Mouse (Mus musculus): ENCODE results near the gene Kif14. TPM values are rescaled to one million over a fixed set of nuclear protein-coding genes. Genes with fewer than 3 reads are reported as not detected.

Kif14 gene
- polyA plus RNA-seq, 1 experiment from 2014 or later = 4.7 TPM

DNA sequence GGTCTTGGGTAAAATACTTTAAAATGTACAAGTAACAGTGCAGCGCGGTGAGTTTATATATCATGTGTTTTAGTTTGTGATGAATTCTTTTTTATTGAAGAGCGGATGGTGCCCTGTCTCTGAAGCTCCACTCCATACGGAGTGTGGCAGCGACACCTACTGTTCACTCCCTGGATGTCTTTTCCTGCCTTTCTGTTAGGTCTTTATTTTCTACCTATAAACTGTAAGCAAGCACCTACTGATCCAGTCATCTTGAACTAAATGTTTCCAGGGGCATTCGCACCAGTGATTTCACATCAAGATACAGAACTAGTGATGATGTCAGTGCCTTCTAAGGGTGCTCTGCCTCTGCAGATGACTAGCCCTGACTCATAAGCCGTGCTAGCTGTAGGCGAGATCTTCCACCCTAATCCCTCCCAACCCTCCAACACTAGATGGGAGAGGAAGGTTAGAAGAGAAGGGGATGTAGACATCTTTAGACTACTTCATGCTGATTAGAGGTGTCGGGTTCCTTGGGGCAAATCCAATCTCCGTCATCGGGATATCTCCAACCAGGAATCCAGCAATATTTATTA lies 55.3 kb downstream of the Kif14 start:
- Histone ChIP-seq H3K27ac (ENCODE audit: low read length) (no peak overlapping the region), H3K9ac (replicated peaks; ENCODE audit: low read length) (no peak overlapping the region), H3K4me2 (replicated peaks; ENCODE audit: low read depth, low read length) (no peak overlapping the region), H3K4me1 (ENCODE audit: insufficient read depth, low read length) (peaks cover 8% of the 10 kb centered on the region), H3K36me3 (ENCODE audit: insufficient read depth, low read length) (peaks cover 20% of the 10 kb centered on the region; the same call in 1 of the 2 replicates), H3K4me3 (ENCODE audit: low read length) (no peak overlapping the region), H3K27me3 (ENCODE audit: insufficient read depth, low read length) (no peaks in the 10 kb centered on the region), H3K9me3 (ENCODE audit: low read length) (no peaks in the 10 kb centered on the region)
- ATAC-seq (ENCODE audit: low FRiP score, low TSS enrichment) = no peak
- 74% methylated on average over 11 of the region's 11 CpGs for WGBS

GRCm38 (mm10) chr1:136524917-136525316 lies 58.8 kb downstream of the Kif14 start:
- 38% methylated on average over 2 of the region's 2 CpGs for WGBS
- no peaks in the 10 kb centered on the region for H3K4me1 ChIP-seq (ENCODE audit: insufficient read depth, low read length)
- peaks cover 34% of the 10 kb centered on the region for H3K36me3 ChIP-seq (ENCODE audit: insufficient read depth, low read length)
- no peak overlapping the region for H3K27ac ChIP-seq (ENCODE audit: low read length)
- ATAC-seq (ENCODE audit: low FRiP score, low TSS enrichment) = no peak
- H3K4me3 ChIP-seq (ENCODE audit: low read length) = no peak overlapping the region
- no peaks in the 10 kb centered on the region for H3K27me3 ChIP-seq (ENCODE audit: insufficient read depth, low read length)
- H3K9me3 ChIP-seq (ENCODE audit: low read length) = no peaks in the 10 kb centered on the region
- no peak overlapping the region for H3K9ac ChIP-seq (replicated peaks; ENCODE audit: low read length)
- H3K4me2 ChIP-seq (replicated peaks; ENCODE audit: low read depth, low read length) = no peak overlapping the region

DNA sequence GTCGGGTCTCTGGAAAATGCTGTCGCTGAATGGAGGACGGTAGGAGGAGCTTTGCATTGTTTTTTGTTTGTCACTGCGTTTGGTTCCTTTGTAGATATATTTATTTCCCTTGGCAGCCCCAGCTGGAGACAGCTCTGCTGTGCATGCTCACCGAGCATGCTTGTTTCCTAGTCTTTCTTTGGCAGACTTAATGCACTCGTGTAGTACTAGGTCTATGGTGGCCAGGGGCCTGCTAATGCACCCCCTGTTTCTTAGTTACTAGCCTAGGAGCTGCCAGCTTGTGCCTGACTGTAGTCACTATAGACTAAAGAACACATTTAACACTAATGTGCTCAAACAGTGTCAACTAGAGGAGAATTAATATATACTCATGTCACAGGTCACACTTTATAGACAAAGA lies 59.7 kb downstream of the Kif14 start:
- H3K27ac ChIP-seq (ENCODE audit: low read length) = no peak overlapping the region
- WGBS = 79% methylated on average over 6 of the region's 6 CpGs
- no peaks in the 10 kb centered on the region for H3K27me3 ChIP-seq (ENCODE audit: insufficient read depth, low read length)
- no peaks in the 10 kb centered on the region for H3K4me1 ChIP-seq (ENCODE audit: insufficient read depth, low read length)
- H3K4me3 ChIP-seq (ENCODE audit: low read length) = no peak overlapping the region
- H3K36me3 ChIP-seq (ENCODE audit: insufficient read depth, low read length) = peaks cover 33% of the 10 kb centered on the region
- no peak overlapping the region for H3K4me2 ChIP-seq (replicated peaks; ENCODE audit: low read depth, low read length)
- H3K9ac ChIP-seq (replicated peaks; ENCODE audit: low read length) = no peak overlapping the region
- ATAC-seq (ENCODE audit: low FRiP score, low TSS enrichment) = no peak; the same call in 1 of the 2 replicates
- H3K9me3 ChIP-seq (ENCODE audit: low read length) = no peaks in the 10 kb centered on the region

- ATAC-seq (ENCODE audit: low FRiP score, low TSS enrichment) = no peak
- no peak overlapping the region for H3K4me3 ChIP-seq (ENCODE audit: low read length)
- H3K36me3 ChIP-seq (ENCODE audit: insufficient read depth, low read length) = peaks cover 33% of the 10 kb centered on the region
- H3K27me3 ChIP-seq (ENCODE audit: insufficient read depth, low read length) = no peaks in the 10 kb centered on the region
- H3K4me1 ChIP-seq (ENCODE audit: insufficient read depth, low read length) = no peaks in the 10 kb centered on the region
- no peaks in the 10 kb centered on the region for H3K9me3 ChIP-seq (ENCODE audit: low read length)
- no peak overlapping the region for H3K27ac ChIP-seq (ENCODE audit: low read length)
- no peak overlapping the region for H3K4me2 ChIP-seq (replicated peaks; ENCODE audit: low read depth, low read length)
- H3K9ac ChIP-seq (replicated peaks; ENCODE audit: low read length) = no peak overlapping the region
- WGBS = 86% methylated on average over 16 of the region's 16 CpGs
These were observed 61.0 kb downstream of the Kif14 start for GRCm38 (mm10) chr1:136527163-136527562.

- H3K27me3 ChIP-seq (ENCODE audit: insufficient read depth, low read length) = no peaks in the 10 kb centered on the region
- no peak overlapping the region for H3K27ac ChIP-seq (ENCODE audit: low read length)
- no peaks in the 10 kb centered on the region for H3K4me1 ChIP-seq (ENCODE audit: insufficient read depth, low read length)
- H3K4me3 ChIP-seq (ENCODE audit: low read length) = no peak overlapping the region
- H3K36me3 ChIP-seq (ENCODE audit: insufficient read depth, low read length) = peaks cover 12% of the 10 kb centered on the region
- ATAC-seq (ENCODE audit: low FRiP score, low TSS enrichment) = no peak
- H3K9ac ChIP-seq (replicated peaks; ENCODE audit: low read length) = no peak overlapping the region
- WGBS = 83% methylated on average over 3 of the region's 3 CpGs
- H3K4me2 ChIP-seq (replicated peaks; ENCODE audit: low read depth, low read length) = no peak overlapping the region
- H3K9me3 ChIP-seq (ENCODE audit: low read length) = no peaks in the 10 kb centered on the region
These were observed 66.4 kb downstream of the Kif14 start for GRCm38 (mm10) chr1:136532556-136532955.

GRCm38 (mm10) chr1:136536947-136537346 lies 70.8 kb downstream of the Kif14 start:
- no peak overlapping the region for H3K4me3 ChIP-seq (ENCODE audit: low read length)
- WGBS = 89% methylated on average over 6 of the region's 6 CpGs
- H3K9ac ChIP-seq (replicated peaks; ENCODE audit: low read length) = no peak overlapping the region
- no peaks in the 10 kb centered on the region for H3K27me3 ChIP-seq (ENCODE audit: insufficient read depth, low read length)
- H3K4me2 ChIP-seq (replicated peaks; ENCODE audit: low read depth, low read length) = no peak overlapping the region
- no peak overlapping the region for H3K27ac ChIP-seq (ENCODE audit: low read length)
- no peaks in the 10 kb centered on the region for H3K36me3 ChIP-seq (ENCODE audit: insufficient read depth, low read length)
- peaks cover 20% of the 10 kb centered on the region for H3K4me1 ChIP-seq (ENCODE audit: insufficient read depth, low read length)
- ATAC-seq (ENCODE audit: low FRiP score, low TSS enrichment) = no peak
- peaks cover 5% of the 10 kb centered on the region; the same call in 1 of the 2 replicates for H3K9me3 ChIP-seq (ENCODE audit: low read length)

DNA sequence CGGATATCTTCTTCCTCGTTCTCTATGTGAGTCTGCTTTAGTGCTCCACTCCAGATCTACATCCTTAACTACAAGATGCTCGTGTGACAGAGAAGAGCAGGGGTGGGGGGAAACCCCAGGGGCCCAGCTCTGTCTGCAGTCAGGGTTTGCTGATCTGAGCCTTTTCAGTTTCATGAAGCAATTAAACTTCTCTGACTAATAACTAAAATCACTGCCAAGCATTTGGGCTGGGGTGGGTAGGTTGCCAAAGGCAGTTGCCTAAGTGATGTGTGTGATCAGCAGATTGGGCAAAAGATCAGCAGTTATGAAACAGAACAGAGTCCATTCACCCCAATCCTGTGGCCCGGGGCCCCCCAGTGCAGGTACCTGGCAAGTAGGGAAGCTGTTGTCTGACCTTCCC lies 72.1 kb downstream of the Kif14 start:
- H3K4me3 ChIP-seq (ENCODE audit: low read length) = no peak overlapping the region
- H3K27ac ChIP-seq (ENCODE audit: low read length) = no peak overlapping the region
- H3K4me1 ChIP-seq (ENCODE audit: insufficient read depth, low read length) = peaks cover 23% of the 10 kb centered on the region
- WGBS = 91% methylated on average over 4 of the region's 4 CpGs
- H3K9ac ChIP-seq (replicated peaks; ENCODE audit: low read length) = no peak overlapping the region
- H3K9me3 ChIP-seq (ENCODE audit: low read length) = peaks cover 5% of the 10 kb centered on the region; the same call in 1 of the 2 replicates
- no peaks in the 10 kb centered on the region for H3K36me3 ChIP-seq (ENCODE audit: insufficient read depth, low read length)
- ATAC-seq (ENCODE audit: low FRiP score, low TSS enrichment) = no peak
- H3K4me2 ChIP-seq (replicated peaks; ENCODE audit: low read depth, low read length) = no peak overlapping the region
- no peaks in the 10 kb centered on the region for H3K27me3 ChIP-seq (ENCODE audit: insufficient read depth, low read length)

- Histone ChIP-seq H3K4me2 (replicated peaks; ENCODE audit: low read depth, low read length) (peak overlapping the region; percentile 28), H3K4me3 (ENCODE audit: low read length) (no peak overlapping the region), H3K9ac (replicated peaks; ENCODE audit: low read length) (no peak overlapping the region), H3K9me3 (ENCODE audit: low read length) (peaks cover 5% of the 10 kb centered on the region; the same call in 1 of the 2 replicates), H3K36me3 (ENCODE audit: insufficient read depth, low read length) (no peaks in the 10 kb centered on the region), H3K4me1 (ENCODE audit: insufficient read depth, low read length) (peaks cover 26% of the 10 kb centered on the region), H3K27ac (ENCODE audit: low read length) (no peak overlapping the region), H3K27me3 (ENCODE audit: insufficient read depth, low read length) (no peaks in the 10 kb centered on the region)
- ATAC-seq (ENCODE audit: low FRiP score, low TSS enrichment) = peak; percentile 47; the same call in 1 of the 2 replicates
- 14% methylated on average over 9 of the region's 9 CpGs for WGBS
These were observed 74.3 kb downstream of the Kif14 start for GRCm38 (mm10) chr1:136540407-136540895.

GRCm38 (mm10) chr1:136541618-136542376 lies 75.7 kb downstream of the Kif14 start:
- ATAC-seq (ENCODE audit: low FRiP score, low TSS enrichment) = no peak
- Histone ChIP-seq H3K9me3 (ENCODE audit: low read length) (peaks cover 5% of the 10 kb centered on the region; the same call in 1 of the 2 replicates), H3K9ac (replicated peaks; ENCODE audit: low read length) (no peak overlapping the region), H3K27me3 (ENCODE audit: insufficient read depth, low read length) (no peaks in the 10 kb centered on the region), H3K27ac (ENCODE audit: low read length) (no peak overlapping the region), H3K4me3 (ENCODE audit: low read length) (no peak overlapping the region), H3K4me1 (ENCODE audit: insufficient read depth, low read length) (peaks cover 26% of the 10 kb centered on the region), H3K36me3 (ENCODE audit: insufficient read depth, low read length) (no peaks in the 10 kb centered on the region), H3K4me2 (replicated peaks; ENCODE audit: low read depth, low read length) (no peak overlapping the region)
- WGBS = 67% methylated on average over 12 of the region's 12 CpGs

DNA sequence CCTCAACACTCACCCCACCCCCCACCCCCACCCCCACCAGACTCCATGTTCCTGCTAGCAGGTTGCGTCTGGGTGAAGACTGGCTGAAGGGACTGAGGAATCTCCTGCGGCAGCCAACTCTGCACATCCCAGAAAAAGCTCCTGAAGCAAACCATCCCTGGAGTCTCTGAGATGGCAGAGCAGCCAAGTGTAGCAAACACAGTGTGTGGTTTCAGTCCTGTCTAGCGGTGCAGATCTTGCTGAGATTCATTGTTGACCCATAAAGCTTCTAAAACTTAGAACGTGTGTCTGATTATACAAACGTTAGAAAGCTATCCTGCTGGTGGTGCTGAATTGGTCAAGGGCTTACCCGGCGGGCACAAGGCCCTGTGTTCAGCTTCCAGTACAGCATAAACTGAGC lies 77.8 kb downstream of the Kif14 start:
- ATAC-seq (ENCODE audit: low FRiP score, low TSS enrichment) = peak; percentile 46; the same call in 1 of the 2 replicates
- no peak overlapping the region for H3K9ac ChIP-seq (replicated peaks; ENCODE audit: low read length)
- no peaks in the 10 kb centered on the region for H3K36me3 ChIP-seq (ENCODE audit: insufficient read depth, low read length)
- no peak overlapping the region for H3K4me3 ChIP-seq (ENCODE audit: low read length)
- H3K9me3 ChIP-seq (ENCODE audit: low read length) = no peaks in the 10 kb centered on the region
- 37% methylated on average over 7 of the region's 7 CpGs for WGBS
- peaks cover 26% of the 10 kb centered on the region for H3K4me1 ChIP-seq (ENCODE audit: insufficient read depth, low read length)
- no peaks in the 10 kb centered on the region for H3K27me3 ChIP-seq (ENCODE audit: insufficient read depth, low read length)
- no peak overlapping the region for H3K4me2 ChIP-seq (replicated peaks; ENCODE audit: low read depth, low read length)
- H3K27ac ChIP-seq (ENCODE audit: low read length) = no peak overlapping the region
